Mouse (Mus musculus): ENCODE results near the gene Tekt3. TPM values are rescaled to one million over a fixed set of nuclear protein-coding genes. Genes with fewer than 3 reads are reported as not detected.
A peak's percentile ranks its signal among the peaks of the same experiment; 100 is the strongest.

Tekt3 gene
- polyA plus RNA-seq, 1 experiment, result 0.05 TPM

GRCm38 (mm10) chr11:63130497-63130896 lies 69.0 kb downstream of the Tekt3 start:
- H3K27me3 ChIP-seq (ENCODE audit: control insufficient read depth, insufficient read depth, low read length), result peaks cover 6% of the 10 kb centered on the region; the same call in 1 of the 2 replicates
- no peak overlapping the region for H3K4me3 ChIP-seq (ENCODE audit: control insufficient read depth, insufficient read depth, low read length)
- no peak for TF ChIP-seq POLR2A (IDR thresholded peaks at IDR 0.05; ENCODE audit: control insufficient read depth, extremely low read depth, insufficient read depth, low read length, poor library complexity)
- TF ChIP-seq CTCF (IDR thresholded peaks at IDR 0.05; ENCODE audit: borderline replicate concordance, control insufficient read depth, extremely low read depth, insufficient read depth, low read length, poor library complexity), result no peak
- DNase-seq, result no peak
- H3K4me1 ChIP-seq (replicated peaks; ENCODE audit: control insufficient read depth, insufficient read depth, low read length), result no peaks in the 10 kb centered on the region
- 57% methylated on average over 8 of the region's 8 CpGs for WGBS
- H3K27ac ChIP-seq (ENCODE audit: control insufficient read depth, insufficient read depth, low read length), result no peak overlapping the region
- H3K36me3 ChIP-seq (ENCODE audit: control insufficient read depth, insufficient read depth, low read length), result no peaks in the 10 kb centered on the region

- 12% methylated on average over 33 of the region's 33 CpGs for WGBS
- Histone ChIP-seq H3K4me1 (replicated peaks; ENCODE audit: control insufficient read depth, insufficient read depth, low read length) (no peaks in the 10 kb centered on the region), H3K36me3 (ENCODE audit: control insufficient read depth, insufficient read depth, low read length) (no peaks in the 10 kb centered on the region), H3K4me3 (ENCODE audit: control insufficient read depth, insufficient read depth, low read length) (no peak overlapping the region), H3K27ac (ENCODE audit: control insufficient read depth, insufficient read depth, low read length) (no peak overlapping the region), H3K27me3 (ENCODE audit: control insufficient read depth, insufficient read depth, low read length) (peaks cover 6% of the 10 kb centered on the region; the same call in 1 of the 2 replicates)
- no peak for DNase-seq
- no peak for TF ChIP-seq POLR2A (IDR thresholded peaks at IDR 0.05; ENCODE audit: control insufficient read depth, extremely low read depth, insufficient read depth, low read length, poor library complexity)
- no peak for TF ChIP-seq CTCF (IDR thresholded peaks at IDR 0.05; ENCODE audit: borderline replicate concordance, control insufficient read depth, extremely low read depth, insufficient read depth, low read length, poor library complexity)
Observed at GRCm38 (mm10) chr11:63131001-63131692, 69.7 kb downstream of the Tekt3 start.

- WGBS, result 11% methylated on average over 11 of the region's 11 CpGs
- TF ChIP-seq CTCF (IDR thresholded peaks at IDR 0.05; ENCODE audit: borderline replicate concordance, control insufficient read depth, extremely low read depth, insufficient read depth, low read length, poor library complexity) (no peak), POLR2A (IDR thresholded peaks at IDR 0.05; ENCODE audit: control insufficient read depth, extremely low read depth, insufficient read depth, low read length, poor library complexity) (no peak)
Observed at GRCm38 (mm10) chr11:63131693-63132040, 70.2 kb downstream of the Tekt3 start.

GRCm38 (mm10) chr11:63132151-63132500 lies 70.7 kb downstream of the Tekt3 start:
- H3K36me3 ChIP-seq (ENCODE audit: control insufficient read depth, insufficient read depth, low read length), result no peaks in the 10 kb centered on the region
- H3K27me3 ChIP-seq (ENCODE audit: control insufficient read depth, insufficient read depth, low read length), result peaks cover 6% of the 10 kb centered on the region; the same call in 1 of the 2 replicates
- no peak overlapping the region for H3K4me3 ChIP-seq (ENCODE audit: control insufficient read depth, insufficient read depth, low read length)
- DNase-seq, result no peak
- WGBS, result 12% methylated on average over 11 of the region's 11 CpGs
- no peak overlapping the region for H3K27ac ChIP-seq (ENCODE audit: control insufficient read depth, insufficient read depth, low read length)
- no peaks in the 10 kb centered on the region for H3K4me1 ChIP-seq (replicated peaks; ENCODE audit: control insufficient read depth, insufficient read depth, low read length)
- no peak for TF ChIP-seq POLR2A (IDR thresholded peaks at IDR 0.05; ENCODE audit: control insufficient read depth, extremely low read depth, insufficient read depth, low read length, poor library complexity)
- TF ChIP-seq CTCF (IDR thresholded peaks at IDR 0.05; ENCODE audit: borderline replicate concordance, control insufficient read depth, extremely low read depth, insufficient read depth, low read length, poor library complexity), result no peak

More at GRCm38 (mm10) chr11:63131693-63132040, 70.2 kb downstream of the Tekt3 start:
- H3K27me3 ChIP-seq (ENCODE audit: control insufficient read depth, insufficient read depth, low read length), result peaks cover 6% of the 10 kb centered on the region; the same call in 1 of the 2 replicates
- no peaks in the 10 kb centered on the region for H3K4me1 ChIP-seq (replicated peaks; ENCODE audit: control insufficient read depth, insufficient read depth, low read length)
- DNase-seq, result no peak
- no peaks in the 10 kb centered on the region for H3K36me3 ChIP-seq (ENCODE audit: control insufficient read depth, insufficient read depth, low read length)
- H3K27ac ChIP-seq (ENCODE audit: control insufficient read depth, insufficient read depth, low read length), result no peak overlapping the region
- H3K4me3 ChIP-seq (ENCODE audit: control insufficient read depth, insufficient read depth, low read length), result no peak overlapping the region

GRCm38 (mm10) chr11:63132501-63133435 lies 71.3 kb downstream of the Tekt3 start:
- H3K27ac ChIP-seq (ENCODE audit: control insufficient read depth, insufficient read depth, low read length), result no peak overlapping the region
- WGBS, result 4% methylated on average over 64 of the region's 66 CpGs
- no peak for DNase-seq
- 0 out of 2 replicates have a peak overlapping the region, but pooled peaks have one; percentile 10 for H3K4me3 ChIP-seq (ENCODE audit: control insufficient read depth, insufficient read depth, low read length)
- H3K27me3 ChIP-seq (ENCODE audit: control insufficient read depth, insufficient read depth, low read length), result peaks cover 6% of the 10 kb centered on the region; the same call in 1 of the 2 replicates
- no peaks in the 10 kb centered on the region for H3K36me3 ChIP-seq (ENCODE audit: control insufficient read depth, insufficient read depth, low read length)
- H3K4me1 ChIP-seq (replicated peaks; ENCODE audit: control insufficient read depth, insufficient read depth, low read length), result no peaks in the 10 kb centered on the region
- TF ChIP-seq CTCF (IDR thresholded peaks at IDR 0.05; ENCODE audit: borderline replicate concordance, control insufficient read depth, extremely low read depth, insufficient read depth, low read length, poor library complexity) (no peak), POLR2A (IDR thresholded peaks at IDR 0.05; ENCODE audit: control insufficient read depth, extremely low read depth, insufficient read depth, low read length, poor library complexity) (no peak)

- H3K27ac ChIP-seq (ENCODE audit: control insufficient read depth, insufficient read depth, low read length), result no peak overlapping the region
- WGBS, result 85% methylated on average over 5 of the region's 5 CpGs
- no peak for DNase-seq
- TF ChIP-seq POLR2A (IDR thresholded peaks at IDR 0.05; ENCODE audit: control insufficient read depth, extremely low read depth, insufficient read depth, low read length, poor library complexity) (no peak), CTCF (IDR thresholded peaks at IDR 0.05; ENCODE audit: borderline replicate concordance, control insufficient read depth, extremely low read depth, insufficient read depth, low read length, poor library complexity) (no peak)
- H3K36me3 ChIP-seq (ENCODE audit: control insufficient read depth, insufficient read depth, low read length), result no peaks in the 10 kb centered on the region
- H3K27me3 ChIP-seq (ENCODE audit: control insufficient read depth, insufficient read depth, low read length), result peaks cover 6% of the 10 kb centered on the region; the same call in 1 of the 2 replicates
- no peaks in the 10 kb centered on the region for H3K4me1 ChIP-seq (replicated peaks; ENCODE audit: control insufficient read depth, insufficient read depth, low read length)
- H3K4me3 ChIP-seq (ENCODE audit: control insufficient read depth, insufficient read depth, low read length), result no peak overlapping the region
Observed at GRCm38 (mm10) chr11:63134021-63134420, 72.6 kb downstream of the Tekt3 start.

Measured in thymus, adult 2 months (tissue).